Mouse (Mus musculus) kidney, postnatal 0 days (tissue): ENCODE measurements at regions not wholly inside any gene's neighbourhood (a gene's known extent, or its start where the extent isn't known, plus 50 kb on each side); places are given as distances from the start of the nearest gene placed in this dataset.

Source experiments
- ATAC-seq: fragments of 200-750 bp; cut with Nextera tagmentation; replicated peaks from 2 replicates; pipeline ENCODE4 v1.8.0; 2017; ENCODE audit warnings: low read depth, moderate number of reproducible peaks, moderate TSS enrichment, moderate library complexity; ENCODE audit not compliant: low FRiP score
- DNase-seq: peaks from one replicate; pipeline ENCODE4 v3.0.0-alpha.2; 2016; ENCODE audit warnings: low spot score
- H3K27ac ChIP-seq: fragments of 300-500 bp; sonication (generic); 2 replicates; pipeline ENCODE4 v1.5.1; 2014; ENCODE audit warnings: mild to moderate bottlenecking
- H3K27me3 ChIP-seq: fragments of 300-500 bp; sonication (generic); 2 replicates; pipeline ENCODE4 v1.6.1; 2014; ENCODE audit warnings: low read length, mixed read lengths; ENCODE audit not compliant: insufficient read depth
- H3K36me3 ChIP-seq: fragments of 300-500 bp; sonication (generic); 2 replicates; pipeline ENCODE4 v1.6.1; 2014; ENCODE audit warnings: low read length, mixed read lengths; ENCODE audit not compliant: insufficient read depth
- H3K4me1 ChIP-seq: fragments of 300-500 bp; sonication (generic); replicated peaks from 2 replicates; pipeline ENCODE4 v1.6.1; 2014; ENCODE audit warnings: antibody characterized with exemption, low read length, mixed read lengths; ENCODE audit not compliant: insufficient read depth
- H3K4me2 ChIP-seq: fragments of 300-500 bp; sonication (generic); 2 replicates; pipeline ENCODE4 v1.6.1; 2014; ENCODE audit warnings: mild to moderate bottlenecking, low read length, moderate library complexity, mixed read lengths
- H3K4me3 ChIP-seq: fragments of 300-500 bp; sonication (generic); replicated peaks from 2 replicates; pipeline ENCODE4 v1.5.1; 2014; ENCODE audit warnings: low read depth, low read length
- H3K9ac ChIP-seq: fragments of 300-500 bp; sonication (generic); 2 replicates; pipeline ENCODE4 v1.6.1; 2014; ENCODE audit warnings: low read depth, low read length
- H3K9me3 ChIP-seq: fragments of 300-500 bp; sonication (generic); replicated peaks from 2 replicates; pipeline ENCODE4 v1.6.1; 2016; ENCODE audit warnings: low read length, inconsistent platforms, mixed read lengths
- CTCF ChIP-seq: IDR thresholded peaks from 2 replicates; pipeline ENCODE4 v1.5.1; 2016; ENCODE audit warnings: antibody characterized with exemption, low read depth, mild to moderate bottlenecking, moderate library complexity
- WGBS: fragments of 180-500 bp; shearing (Covaris S2); extraction: QIAGEN DNeasy Blood & Tissue Kit; methylation state at CpG from one replicate; pipeline ENCODE4 v1.1.7; 2014; 5-methylcytosine and 5-hydroxymethylcytosine counted together

GRCm38 (mm10) chr11:82612026-82612425, 152.1 kb downstream of the Cct6b start:
- DNase-seq (peak; percentile 82), ATAC-seq (no peak; the same call in 1 of the 2 replicates)
- TF ChIP-seq CTCF: peak; percentile 80
- H3K4me3 ChIP-seq: no peak overlapping the region
- no peaks in the 10 kb centered on the region for H3K4me1 ChIP-seq
- H3K9ac ChIP-seq: no peak overlapping the region
- H3K4me2 ChIP-seq: no peak overlapping the region
- no peaks in the 10 kb centered on the region for H3K9me3 ChIP-seq
- no peaks in the 10 kb centered on the region for H3K36me3 ChIP-seq
- no peak overlapping the region for H3K27ac ChIP-seq
- H3K27me3 ChIP-seq: no peaks in the 10 kb centered on the region

GRCm38 (mm10) chr11:82608963-82609362, 155.2 kb downstream of the Cct6b start:
- no peak overlapping the region for H3K4me2 ChIP-seq
- H3K4me3 ChIP-seq: no peak overlapping the region
- ATAC-seq (no peak), DNase-seq (no peak)
- H3K4me1 ChIP-seq: no peaks in the 10 kb centered on the region
- no peaks in the 10 kb centered on the region for H3K9me3 ChIP-seq
- H3K27ac ChIP-seq: no peak overlapping the region
- TF ChIP-seq CTCF: no peak
- no peak overlapping the region for H3K9ac ChIP-seq
- H3K36me3 ChIP-seq: no peaks in the 10 kb centered on the region
- WGBS: 37% methylated on average over 1 of the region's 1 CpGs
- H3K27me3 ChIP-seq: no peaks in the 10 kb centered on the region

DNA sequence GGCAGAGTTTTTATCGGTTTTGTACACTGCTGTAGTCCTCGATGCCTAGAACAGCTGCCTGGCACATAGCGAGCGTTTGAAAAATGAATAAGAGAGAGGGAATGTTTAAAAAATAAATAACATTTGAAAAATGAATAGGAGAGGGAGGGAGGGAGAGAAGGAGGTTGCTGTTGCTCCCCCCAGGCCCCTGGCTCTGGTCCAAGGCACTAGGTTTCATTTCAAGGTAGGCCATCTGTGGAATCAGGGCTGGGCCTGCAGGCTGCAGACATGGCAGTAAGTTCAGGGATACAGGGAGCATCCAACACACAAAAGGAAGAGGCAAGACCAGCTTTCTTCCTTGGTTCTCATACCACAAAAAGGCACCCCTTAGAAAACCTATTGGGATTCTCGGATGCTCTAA, 156.5 kb downstream of the Cct6b start:
- H3K4me2 ChIP-seq: no peak overlapping the region
- WGBS: 83% methylated on average over 5 of the region's 5 CpGs
- ATAC-seq: no peak

DNA sequence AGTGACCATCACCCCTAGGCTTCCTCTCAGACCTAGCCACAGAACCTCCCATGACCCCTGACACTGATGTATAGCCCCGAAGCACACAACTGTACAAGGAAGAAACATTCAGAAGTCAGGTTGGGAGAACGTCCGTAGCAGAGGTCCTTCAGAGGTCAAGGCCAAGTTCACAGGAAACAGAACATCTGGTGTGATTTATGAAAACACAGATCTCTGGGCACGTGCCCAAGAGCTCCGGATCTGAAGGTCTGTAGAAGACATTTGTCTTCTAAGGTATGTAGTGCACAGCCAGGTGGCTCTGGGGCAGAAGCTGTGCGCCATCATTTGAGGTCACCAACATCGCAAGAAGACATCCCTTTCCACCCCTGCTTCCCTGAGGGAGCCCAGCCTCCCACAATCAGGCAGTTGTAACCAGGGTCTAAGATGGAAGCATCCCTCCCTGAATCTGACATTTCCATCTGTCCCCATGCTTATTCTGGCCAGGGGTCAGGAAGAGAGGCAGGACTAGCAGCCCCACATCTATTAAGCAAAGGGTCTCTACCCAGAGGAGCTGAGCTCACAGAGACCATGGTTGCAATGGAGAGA, 159.8 kb downstream of the Cct6b start:
- no peak for TF ChIP-seq CTCF
- Histone ChIP-seq H3K4me3 (no peak overlapping the region), H3K4me1 (no peaks in the 10 kb centered on the region), H3K4me2 (no peak overlapping the region), H3K27me3 (no peaks in the 10 kb centered on the region), H3K27ac (no peak overlapping the region), H3K36me3 (no peaks in the 10 kb centered on the region), H3K9me3 (no peaks in the 10 kb centered on the region), H3K9ac (no peak overlapping the region)
- 28% methylated on average over 7 of the region's 7 CpGs for WGBS
- DNase-seq (no peak), ATAC-seq (no peak)

More for the DNA sequence above, 156.5 kb downstream of the Cct6b start:
- TF ChIP-seq CTCF: no peak
- Histone ChIP-seq H3K27me3 (no peaks in the 10 kb centered on the region), H3K36me3 (no peaks in the 10 kb centered on the region), H3K9me3 (no peaks in the 10 kb centered on the region), H3K9ac (no peak overlapping the region), H3K27ac (no peak overlapping the region), H3K4me3 (no peak overlapping the region), H3K4me1 (no peaks in the 10 kb centered on the region)
- DNase-seq: no peak

GRCm38 (mm10) chr11:82602818-82603217, 161.3 kb downstream of the Cct6b start:
- peak; percentile 19 for DNase-seq
- no peak for ATAC-seq
- WGBS: 35% methylated on average over 11 of the region's 11 CpGs

DNA sequence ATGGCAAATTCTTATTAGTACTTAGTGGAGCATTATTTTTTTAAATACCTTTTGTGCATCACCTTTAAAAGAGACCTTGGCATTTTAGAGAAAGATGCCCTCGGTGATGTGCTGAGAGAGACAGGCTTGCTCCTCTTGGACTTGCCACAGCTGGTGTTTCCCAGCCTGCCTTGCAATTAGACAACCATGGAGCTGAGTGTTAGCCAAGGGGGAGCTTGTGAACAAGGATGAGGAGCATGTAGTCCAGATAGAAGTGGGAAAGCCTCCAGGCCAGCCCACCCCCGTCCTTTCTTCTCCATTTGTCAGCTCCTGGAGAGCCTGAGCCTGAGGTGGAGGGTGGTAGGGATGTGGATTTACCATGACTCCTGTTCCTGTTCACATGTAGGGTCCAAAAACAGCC, 161.9 kb downstream of the Cct6b start:
- WGBS: 53% methylated on average over 2 of the region's 2 CpGs
- no peaks in the 10 kb centered on the region for H3K9me3 ChIP-seq

More at GRCm38 (mm10) chr11:82602818-82603217, 161.3 kb downstream of the Cct6b start:
- H3K27ac ChIP-seq: no peak overlapping the region
- H3K4me2 ChIP-seq: no peak overlapping the region
- no peaks in the 10 kb centered on the region for H3K4me1 ChIP-seq
- no peak overlapping the region for H3K4me3 ChIP-seq
- H3K36me3 ChIP-seq: no peaks in the 10 kb centered on the region
- no peaks in the 10 kb centered on the region; the same call in 1 of the 2 replicates for H3K27me3 ChIP-seq
- H3K9ac ChIP-seq: no peak overlapping the region
- H3K9me3 ChIP-seq: no peaks in the 10 kb centered on the region
- no peak for TF ChIP-seq CTCF

GRCm38 (mm10) chr11:82600151-82600550, 164.0 kb downstream of the Cct6b start:
- WGBS: 67% methylated on average over 9 of the region's 9 CpGs
- Histone ChIP-seq H3K27ac (no peak overlapping the region), H3K27me3 (no peaks in the 10 kb centered on the region; the same call in 1 of the 2 replicates), H3K36me3 (no peaks in the 10 kb centered on the region), H3K4me3 (no peak overlapping the region), H3K9me3 (no peaks in the 10 kb centered on the region), H3K9ac (no peak overlapping the region), H3K4me2 (no peak overlapping the region), H3K4me1 (no peaks in the 10 kb centered on the region)
- DNase-seq: no peak
- no peak for ATAC-seq
- TF ChIP-seq CTCF: no peak

More for the DNA sequence above, 161.9 kb downstream of the Cct6b start:
- Histone ChIP-seq H3K4me2 (no peak overlapping the region), H3K4me3 (no peak overlapping the region), H3K36me3 (no peaks in the 10 kb centered on the region), H3K27ac (no peak overlapping the region), H3K9ac (no peak overlapping the region), H3K27me3 (no peaks in the 10 kb centered on the region; the same call in 1 of the 2 replicates), H3K4me1 (no peaks in the 10 kb centered on the region)
- TF ChIP-seq CTCF: no peak
- ATAC-seq (no peak), DNase-seq (no peak)
